Mouse (Mus musculus) E14TG2a.4 (cell line): ENCODE results near the gene Ablim1.

Experiments
- CTCF ChIP-seq: conservative IDR thresholded peaks from 2 replicates; pipeline ENCODE4 v1.5.1; 2014; ENCODE audit warnings: low read length
- POU5F1 ChIP-seq: IDR thresholded peaks from 2 replicates; pipeline ENCODE4 v1.6.1; 2014; ENCODE audit warnings: low read length, borderline replicate concordance

DNA sequence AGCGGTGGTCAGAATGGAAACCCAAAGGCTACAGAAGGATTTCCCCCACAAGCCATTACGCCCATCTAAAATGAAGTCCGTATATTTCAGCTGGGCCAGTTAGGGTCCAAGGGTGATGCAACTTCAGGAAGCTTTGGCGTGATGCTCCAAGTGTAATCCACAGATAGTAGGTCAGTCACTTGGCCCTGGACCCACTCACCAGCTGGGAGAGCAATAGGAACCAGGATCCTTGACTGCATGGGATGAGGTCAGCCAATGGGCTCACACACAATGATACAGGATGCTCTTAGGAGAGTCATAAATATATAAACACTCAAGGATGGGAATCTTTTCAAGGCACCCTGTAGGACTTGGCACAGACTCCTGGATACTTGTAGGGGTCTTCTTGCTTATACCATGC is 309.7 kb downstream of the Ablim1 start:
- no peak for TF ChIP-seq CTCF
- TF ChIP-seq POU5F1 = no peak
